Mouse (Mus musculus) liver, embryonic 14.5 days (tissue): Measurements from ENCODE around the gene Phxr2. TPM values are rescaled to one million over a fixed set of nuclear protein-coding genes. Genes with fewer than 3 reads are reported as not detected.
"Not testable (repeated sequence)": the region's sequence is repeated elsewhere in the genome, so short reads cannot be mapped to it uniquely, and the experiment has no call there.

Experiments used
- ATAC-seq: fragments of 200-750 bp; cut with Nextera tagmentation; 2 replicates; pipeline ENCODE4 v1.8.0; 2017; ENCODE audit warnings: moderate number of reproducible peaks, mild to moderate bottlenecking, moderate library complexity; ENCODE audit not compliant: insufficient read depth
- DNase-seq, 3 experiments: peaks; one replicate each; pipeline ENCODE4 v3.0.0-alpha.2; 2012 to 2013; ENCODE audit warnings: low read depth in 3 of 3, low spot score in 3 of 3
- H3K27ac ChIP-seq: fragments of 300-500 bp; sonication (generic); 2 replicates; pipeline ENCODE4 v1.5.1; 2014; ENCODE audit warnings: moderate library complexity, mild to moderate bottlenecking, control low read depth, inconsistent platforms
- H3K27me3 ChIP-seq: fragments of 300-500 bp; sonication (generic); 2 replicates; pipeline ENCODE4 v1.6.1; 2014; ENCODE audit warnings: mild to moderate bottlenecking, low read length, moderate library complexity; ENCODE audit not compliant: control insufficient read depth, insufficient read depth
- H3K36me3 ChIP-seq: fragments of 300-500 bp; sonication (generic); replicated peaks from 2 replicates; pipeline ENCODE4 v1.6.1; 2014; ENCODE audit warnings: low read depth; ENCODE audit not compliant: control insufficient read depth, insufficient read depth
- H3K4me1 ChIP-seq, 2 experiments: fragments of 200-500 bp in 1 of 2; fragments of 300-500 bp in 1 of 2; sonication (generic) in 1 of 2; replicated peaks; 2 replicates each; pipeline ENCODE4 v1.6.1; 2012 to 2014; ENCODE audit warnings: antibody characterized with exemption in 1 of 2, inconsistent platforms in 1 of 2, low read length in 1 of 2; ENCODE audit not compliant: control insufficient read depth in 2 of 2, insufficient read depth in 2 of 2
- H3K4me2 ChIP-seq: fragments of 300-500 bp; sonication (generic); 2 replicates; pipeline ENCODE4 v1.6.1; 2014; ENCODE audit warnings: low read depth, mild to moderate bottlenecking, control low read depth, moderate library complexity
- H3K4me3 ChIP-seq, 2 experiments: fragments of 200-500 bp in 1 of 2; fragments of 300-500 bp in 1 of 2; sonication (generic) in 1 of 2; 2 replicates each; pipeline ENCODE4 v1.5.1; 2012 to 2014; ENCODE audit warnings: low read depth in 2 of 2, low read length in 2 of 2, mild to moderate bottlenecking in 2 of 2, control low read depth in 1 of 2, inconsistent platforms in 1 of 2, moderate library complexity in 1 of 2; ENCODE audit not compliant: insufficient read depth in 1 of 2
- H3K9ac ChIP-seq: fragments of 300-500 bp; sonication (generic); replicated peaks from 2 replicates; pipeline ENCODE4 v1.6.1; 2014; ENCODE audit warnings: mild to moderate bottlenecking, control low read depth, moderate library complexity
- H3K9me3 ChIP-seq: fragments of 300-500 bp; sonication (generic); 2 replicates; pipeline ENCODE4 v1.6.1; 2016; ENCODE audit warnings: low read length, mixed read lengths; ENCODE audit not compliant: control insufficient read depth
- CTCF ChIP-seq: IDR thresholded peaks from 2 replicates; pipeline ENCODE4 v1.5.1; 2016; ENCODE audit warnings: antibody characterized with exemption, low read depth, control low read depth
- EP300 ChIP-seq: IDR thresholded peaks from 2 replicates; pipeline ENCODE4 v1.6.1; 2016; ENCODE audit warnings: antibody characterized with exemption, low read depth
- WGBS: fragments of 180-500 bp; shearing (Covaris S2); extraction: QIAGEN DNeasy Blood & Tissue Kit; methylation state at CpG from one replicate; pipeline ENCODE4 v1.1.7; 2014; ENCODE audit not compliant: insufficient replicate concordance; 5-methylcytosine and 5-hydroxymethylcytosine counted together
- polyA plus RNA-seq, 2 experiments: library from polyadenylated mRNA; depleted of rRNA in 1 of 2; stranded (reverse) in 1 of 2; unstranded in 1 of 2; fragments of >200 nt; fragmentation: Nextera tagmentation in 1 of 2; extraction: Ambion mirVana in 1 of 2; gene quantifications; 2 replicates each; pipeline versions ENCODE4 v1.2.1 to v1.2.3; 2012 to 2014

The Phxr2 gene
- polyA plus RNA-seq, 2 experiments, result not detected

DNA sequence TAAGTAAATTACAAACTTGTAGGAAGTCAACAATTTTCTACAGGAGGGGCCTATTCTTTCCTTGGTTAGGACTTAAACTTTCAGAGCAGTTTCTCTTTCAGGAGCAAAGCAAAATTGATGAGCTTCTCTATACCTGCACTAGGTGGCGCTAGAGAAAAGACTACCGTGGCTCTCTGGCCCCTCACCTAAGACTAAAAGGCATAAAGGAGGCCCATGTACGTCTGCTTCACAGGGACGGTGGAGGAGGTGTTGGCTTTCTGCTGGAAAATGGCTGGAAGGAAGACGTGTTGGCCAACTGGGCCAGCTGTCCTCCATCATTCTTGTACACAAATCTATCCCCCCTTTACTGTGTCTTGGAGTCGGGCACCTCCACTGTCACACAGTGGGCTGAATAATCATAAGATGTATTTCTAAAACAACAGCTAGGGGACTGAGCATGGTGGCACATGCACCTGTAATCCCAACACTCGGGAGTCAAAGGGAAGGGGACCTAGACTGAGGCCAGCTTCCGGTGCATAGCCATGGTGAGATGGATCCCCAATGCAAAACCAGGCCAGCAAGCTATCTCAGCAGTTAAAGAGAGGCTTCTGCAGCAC is 36.0 kb upstream of the Phxr2 start:
- H3K27ac ChIP-seq, result no peak overlapping the region
- H3K9ac ChIP-seq, result no peak overlapping the region
- peak; percentile 72 for TF ChIP-seq CTCF
- TF ChIP-seq EP300, result no peak
- H3K4me3 ChIP-seq, result no peak overlapping the region
- no peak overlapping the region for H3K4me2 ChIP-seq
- H3K4me1 ChIP-seq, result peaks cover 0 to 1% of the 10 kb centered on the region in 2 experiments; a peak in 1 of 4 replicates
- no peaks in the 10 kb centered on the region for H3K27me3 ChIP-seq
- ATAC-seq (no peak), DNase-seq (no peak)
- no peaks in the 10 kb centered on the region for H3K36me3 ChIP-seq
- 35% methylated on average over 8 of the region's 8 CpGs for WGBS
- no peaks in the 10 kb centered on the region for H3K9me3 ChIP-seq

DNA sequence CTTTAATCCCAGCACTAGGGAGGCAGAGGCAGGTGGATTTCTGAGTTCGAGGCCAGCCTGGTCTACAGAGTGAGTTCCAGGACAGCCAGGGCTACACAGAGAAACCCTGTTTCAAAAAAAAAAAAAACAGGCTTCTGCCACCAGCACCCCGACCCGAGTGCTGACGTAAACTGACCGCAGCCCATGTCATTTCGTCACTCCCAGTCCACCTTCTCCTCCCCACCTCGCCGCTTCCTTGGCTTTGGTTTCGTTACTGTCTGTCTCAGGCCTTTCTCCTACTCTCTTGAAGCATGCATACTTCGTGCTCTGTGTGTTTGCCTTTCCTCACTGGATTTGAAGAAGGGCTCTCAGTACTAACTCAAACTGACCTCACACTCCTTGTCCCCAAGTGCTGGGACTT is 31.6 kb upstream of the Phxr2 start:
- not testable (repeated sequence) for H3K27ac ChIP-seq, DNase-seq, H3K4me1 ChIP-seq, H3K4me2 ChIP-seq, ATAC-seq, H3K4me3 ChIP-seq, H3K27me3 ChIP-seq, H3K9me3 ChIP-seq, H3K36me3 ChIP-seq, H3K9ac ChIP-seq
- WGBS, result 80% methylated on average over 10 of the region's 10 CpGs

DNA sequence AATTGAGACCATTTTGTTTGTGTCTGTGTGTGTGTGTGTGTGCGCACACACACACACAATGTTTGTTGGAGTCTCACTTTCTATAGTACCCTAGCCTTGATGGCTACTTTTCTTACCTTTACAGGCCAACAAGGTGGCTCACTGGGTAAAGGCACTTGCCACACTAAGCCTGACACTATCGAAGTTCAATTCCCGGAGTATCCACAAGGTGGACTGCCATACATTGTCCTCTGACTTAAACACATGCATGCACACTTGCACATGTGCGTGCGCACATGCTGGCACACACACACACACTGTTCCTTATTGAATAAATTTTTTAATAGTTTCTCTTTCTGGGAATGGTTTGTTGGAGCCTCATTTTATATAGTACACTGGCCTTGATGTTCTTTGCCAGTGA is 30.7 kb upstream of the Phxr2 start:
- DNase-seq, result no peak
- 85% methylated on average over 5 of the region's 5 CpGs for WGBS
- Histone ChIP-seq H3K27me3 (no peaks in the 10 kb centered on the region), H3K4me1 (peaks cover 0 to 3% of the 10 kb centered on the region in 2 experiments; a peak in 1 of 4 replicates), H3K4me3 (no peak overlapping the region), H3K9ac (no peak overlapping the region), H3K36me3 (no peaks in the 10 kb centered on the region), H3K4me2 (no peak overlapping the region), H3K27ac (no peak overlapping the region), H3K9me3 (no peaks in the 10 kb centered on the region)
- no peak for ATAC-seq
- TF ChIP-seq EP300 (no peak), CTCF (peak; percentile 33; the same call in 1 of the 2 replicates)

DNA sequence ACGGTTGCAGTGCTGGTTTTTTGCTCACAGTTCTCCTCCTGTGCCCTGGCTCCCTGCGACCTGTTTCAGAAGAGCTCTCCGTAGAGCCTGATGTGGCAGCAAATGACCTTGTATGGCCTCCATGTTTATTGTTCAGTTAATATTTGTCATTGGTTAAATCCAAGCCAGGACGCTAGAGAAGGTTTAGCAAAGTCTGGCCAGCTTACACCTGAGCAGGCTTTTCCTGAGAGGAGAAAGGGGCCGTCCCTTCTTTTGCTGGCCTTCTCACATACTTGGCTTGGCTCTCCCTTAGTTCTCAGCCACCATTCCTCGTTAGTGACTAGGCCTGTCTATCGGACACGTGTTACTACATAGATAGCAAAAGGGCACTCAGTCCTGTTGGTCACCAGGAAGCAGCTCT is 28.5 kb upstream of the Phxr2 start:
- Histone ChIP-seq H3K9ac (no peak overlapping the region), H3K9me3 (no peaks in the 10 kb centered on the region), H3K4me3 (no peak overlapping the region), H3K4me1 (peaks cover 8 to 11% of the 10 kb centered on the region in 2 experiments), H3K27ac (no peak overlapping the region), H3K36me3 (no peaks in the 10 kb centered on the region), H3K27me3 (no peaks in the 10 kb centered on the region), H3K4me2 (no peak overlapping the region)
- ATAC-seq, result peak; percentile 29; the same call in 1 of the 2 replicates
- WGBS, result 70% methylated on average over 8 of the region's 8 CpGs
- no peak for TF ChIP-seq CTCF
- no peak for TF ChIP-seq EP300
- no peak for DNase-seq

DNA sequence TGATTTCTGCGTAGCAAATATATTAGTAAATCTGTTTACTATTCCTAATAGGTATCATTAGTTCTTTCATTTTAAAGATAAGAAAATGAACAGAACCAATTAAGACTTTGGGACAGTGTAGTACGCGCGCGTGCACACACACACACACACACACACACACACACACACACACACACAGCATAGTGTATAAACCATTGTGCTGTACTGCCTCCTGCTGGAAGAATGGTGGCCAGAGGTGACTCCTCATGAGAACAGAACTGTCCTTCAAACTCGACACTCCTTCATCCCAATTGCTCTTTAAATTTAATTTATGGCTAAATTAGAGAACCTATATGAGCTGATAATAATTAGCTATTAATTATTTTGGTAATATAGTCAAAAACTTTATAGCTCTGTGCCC is 25.9 kb upstream of the Phxr2 start:
- ATAC-seq (peak; percentile 56; the same call in 1 of the 2 replicates), DNase-seq (no peak)
- H3K27ac ChIP-seq, result no peak overlapping the region

More for the DNA sequence above, 25.9 kb upstream of the Phxr2 start:
- no peaks in the 10 kb centered on the region for H3K36me3 ChIP-seq
- H3K9ac ChIP-seq, result no peak overlapping the region
- no peak overlapping the region for H3K4me3 ChIP-seq
- H3K27me3 ChIP-seq, result no peaks in the 10 kb centered on the region
- no peaks in the 10 kb centered on the region for H3K9me3 ChIP-seq
- H3K4me2 ChIP-seq, result no peak overlapping the region
- H3K4me1 ChIP-seq, result peaks cover 8 to 11% of the 10 kb centered on the region in 2 experiments
- TF ChIP-seq CTCF (peak; percentile 66), EP300 (no peak)
- 81% methylated on average over 6 of the region's 6 CpGs for WGBS
